Mouse (Mus musculus) neural tube, embryonic 14.5 days (tissue): ENCODE results near the gene Ankrd39. TPM values are rescaled to one million over a fixed set of nuclear protein-coding genes. Genes with fewer than 3 reads are reported as not detected.
A peak's percentile ranks its signal among the peaks of the same experiment; 100 is the strongest.

Source experiments
- ATAC-seq: fragments of 200-750 bp; cut with Nextera tagmentation; 2 replicates; pipeline ENCODE4 v1.8.0; 2017; ENCODE audit warnings: low read depth, mild to moderate bottlenecking, moderate TSS enrichment, moderate library complexity
- H3K27ac ChIP-seq: fragments of 300-500 bp; sonication (generic); 2 replicates; pipeline ENCODE4 v1.5.1; 2014; ENCODE audit warnings: low read depth, mild to moderate bottlenecking, control low read depth, low read length, moderate library complexity, mixed read lengths
- H3K27me3 ChIP-seq: fragments of 300-500 bp; sonication (generic); 2 replicates; pipeline ENCODE4 v1.6.1; 2014; ENCODE audit warnings: low read length; ENCODE audit not compliant: control insufficient read depth, insufficient read depth
- H3K36me3 ChIP-seq: fragments of 300-500 bp; sonication (generic); 2 replicates; pipeline ENCODE4 v1.6.1; 2014; ENCODE audit warnings: low read length, mixed read lengths; ENCODE audit not compliant: control insufficient read depth, insufficient read depth
- H3K4me1 ChIP-seq: fragments of 300-500 bp; sonication (generic); 2 replicates; pipeline ENCODE4 v1.6.1; 2014; ENCODE audit warnings: low read length; ENCODE audit not compliant: control insufficient read depth, insufficient read depth
- H3K4me2 ChIP-seq: fragments of 300-500 bp; sonication (generic); 2 replicates; pipeline ENCODE4 v1.6.1; 2014; ENCODE audit warnings: mild to moderate bottlenecking, low read depth, low read length, control low read depth
- H3K4me3 ChIP-seq: fragments of 300-500 bp; sonication (generic); 2 replicates; pipeline ENCODE4 v1.5.1; 2014; ENCODE audit warnings: low read depth, low read length, control low read depth, mixed read lengths
- H3K9ac ChIP-seq: fragments of 300-500 bp; sonication (generic); replicated peaks from 2 replicates; pipeline ENCODE4 v1.6.1; 2014; ENCODE audit warnings: low read depth, mild to moderate bottlenecking, control low read depth, low read length, mixed read lengths
- H3K9me3 ChIP-seq: fragments of 300-500 bp; sonication (generic); 2 replicates; pipeline ENCODE4 v1.6.1; 2016; ENCODE audit warnings: low read length; ENCODE audit not compliant: control insufficient read depth
- WGBS: fragments of 180-500 bp; shearing (Covaris S2); extraction: QIAGEN DNeasy Blood & Tissue Kit; methylation state at CpG from one replicate; pipeline ENCODE4 v1.1.7; 2014; 5-methylcytosine and 5-hydroxymethylcytosine counted together
- polyA plus RNA-seq: library from polyadenylated mRNA; unstranded; fragments of >200 nt; fragmentation: Nextera tagmentation; extraction: Ambion mirVana; gene quantifications from 2 replicates; pipeline ENCODE4 v1.2.1, GENCODE M21; 2014

Gene Ankrd39
- polyA plus RNA-seq, 1 experiment from 2014 or later, result 34.5 TPM

DNA sequence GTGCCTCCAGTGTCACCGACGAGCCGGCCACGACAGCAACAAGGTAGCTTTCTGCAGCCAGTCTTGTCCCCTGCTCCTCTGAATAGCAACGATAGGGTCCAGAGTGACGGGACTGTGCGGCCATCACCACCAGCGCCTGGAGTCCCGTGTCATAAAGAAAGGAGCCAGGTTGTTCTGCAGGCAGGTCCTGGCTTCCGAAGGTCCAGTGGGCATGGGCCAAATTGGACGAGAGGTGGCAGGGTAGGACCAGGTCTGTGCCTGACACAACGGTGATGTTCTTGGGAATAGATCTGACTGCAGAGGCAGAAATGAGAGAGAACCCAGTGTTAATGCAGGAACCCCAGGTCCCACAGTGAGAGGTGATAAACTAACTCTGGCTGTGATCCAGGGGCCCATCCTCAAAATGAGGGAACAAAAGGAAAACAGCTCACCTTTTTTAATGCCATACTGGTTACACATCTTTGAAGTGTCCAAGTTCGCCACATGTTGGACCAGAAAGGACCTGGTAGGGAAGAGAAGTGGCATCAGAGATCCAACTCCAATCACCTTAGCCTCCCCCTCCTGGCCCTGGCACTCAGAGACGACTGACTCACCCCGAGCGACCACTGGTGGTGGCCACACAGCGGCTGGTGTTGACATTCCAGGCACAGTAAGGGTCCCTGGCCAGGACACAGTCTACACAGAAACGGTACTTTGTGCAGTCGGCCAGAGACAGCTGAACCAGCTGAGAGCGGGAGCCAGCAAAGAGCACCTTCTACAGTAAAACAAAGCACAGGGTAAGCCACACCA, 3.0 kb upstream of the Ankrd39 start:
- Histone ChIP-seq H3K4me2 (no peak overlapping the region), H3K9ac (no peak overlapping the region), H3K4me3 (no peak overlapping the region), H3K36me3 (peaks cover 57% of the 10 kb centered on the region), H3K9me3 (no peaks in the 10 kb centered on the region), H3K27ac (no peak overlapping the region), H3K4me1 (peaks cover 39% of the 10 kb centered on the region), H3K27me3 (no peaks in the 10 kb centered on the region)
- ATAC-seq, result no peak
- 78% methylated on average over 20 of the region's 20 CpGs for WGBS

GRCm38 (mm10) chr1:36549491-36549890, 2.2 kb upstream of the Ankrd39 start:
- Histone ChIP-seq H3K27ac (no peak overlapping the region), H3K9ac (no peak overlapping the region), H3K4me1 (peaks cover 31% of the 10 kb centered on the region), H3K4me3 (no peak overlapping the region), H3K4me2 (no peak overlapping the region), H3K27me3 (no peaks in the 10 kb centered on the region), H3K36me3 (peaks cover 53% of the 10 kb centered on the region), H3K9me3 (no peaks in the 10 kb centered on the region)
- 81% methylated on average over 18 of the region's 18 CpGs for WGBS
- ATAC-seq, result no peak

- H3K9ac ChIP-seq, result no peak overlapping the region
- ATAC-seq, result no peak
- no peak overlapping the region for H3K4me2 ChIP-seq
- H3K4me3 ChIP-seq, result no peak overlapping the region
- H3K27me3 ChIP-seq, result no peaks in the 10 kb centered on the region
- WGBS, result 52% methylated on average over 8 of the region's 8 CpGs
- peaks cover 50% of the 10 kb centered on the region for H3K36me3 ChIP-seq
- H3K9me3 ChIP-seq, result no peaks in the 10 kb centered on the region
- H3K27ac ChIP-seq, result no peak overlapping the region
- H3K4me1 ChIP-seq, result peaks cover 27% of the 10 kb centered on the region
Observed at GRCm38 (mm10) chr1:36548771-36549170, 1.5 kb upstream of the Ankrd39 start.

GRCm38 (mm10) chr1:36547981-36548598, 845 bp upstream of the Ankrd39 start:
- H3K4me1 ChIP-seq, result peaks cover 27% of the 10 kb centered on the region
- no peak overlapping the region for H3K4me3 ChIP-seq
- H3K27ac ChIP-seq, result peak overlapping the region; percentile 66; the same call in 1 of the 2 replicates
- no peak for ATAC-seq
- no peak overlapping the region for H3K4me2 ChIP-seq
- no peak overlapping the region for H3K9ac ChIP-seq
- 33% methylated on average over 9 of the region's 9 CpGs for WGBS
- H3K36me3 ChIP-seq, result peaks cover 43% of the 10 kb centered on the region
- H3K27me3 ChIP-seq, result no peaks in the 10 kb centered on the region
- no peaks in the 10 kb centered on the region for H3K9me3 ChIP-seq

DNA sequence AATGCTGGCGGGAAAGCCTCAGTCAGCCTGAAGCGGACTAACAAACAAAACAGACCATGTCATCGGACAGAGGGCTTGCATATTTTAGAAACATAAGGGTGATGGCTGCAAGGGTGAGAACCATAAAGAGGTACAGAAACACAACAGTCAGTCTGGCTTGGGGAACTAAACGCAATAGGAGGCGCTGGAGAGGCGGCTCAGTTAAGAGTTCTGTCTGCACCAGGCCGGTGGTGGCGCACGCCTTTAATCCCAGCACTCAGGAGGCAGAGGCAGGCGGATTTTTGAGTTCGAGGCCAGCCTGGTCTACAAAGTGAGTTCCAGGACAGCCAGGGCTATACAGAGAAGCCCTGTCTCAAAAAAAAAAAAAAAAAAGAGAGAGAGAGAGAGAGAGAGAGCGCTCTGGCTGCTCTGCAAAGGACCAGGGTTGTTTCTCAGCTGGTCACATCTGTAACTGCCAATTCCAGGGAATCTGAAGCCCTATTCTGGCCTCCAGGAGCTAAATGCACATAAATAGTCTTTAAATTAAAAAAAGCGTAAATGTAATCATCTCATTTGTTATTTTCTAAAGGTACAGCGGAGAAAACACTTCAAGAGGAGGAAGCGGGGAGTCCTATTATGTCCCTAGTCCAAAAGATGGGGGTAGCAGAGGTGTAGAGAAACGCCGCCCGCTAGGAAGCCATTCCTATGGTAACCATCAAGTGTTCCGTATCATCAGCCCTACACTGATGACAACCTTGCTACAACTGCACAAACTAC, 1.2 kb downstream of the Ankrd39 start:
- H3K9me3 ChIP-seq, result no peaks in the 10 kb centered on the region
- no peaks in the 10 kb centered on the region for H3K27me3 ChIP-seq
- H3K27ac ChIP-seq, result no peak overlapping the region
- WGBS, result 64% methylated on average over 18 of the region's 19 CpGs
- H3K9ac ChIP-seq, result peak overlapping the region; percentile 73; the same call in 1 of the 2 replicates
- H3K36me3 ChIP-seq, result peaks cover 26% of the 10 kb centered on the region
- peaks cover 27% of the 10 kb centered on the region for H3K4me1 ChIP-seq
- H3K4me3 ChIP-seq, result peak overlapping the region; percentile 60
- ATAC-seq, result no peak
- peak overlapping the region; percentile 68 for H3K4me2 ChIP-seq

- WGBS, result 79% methylated on average over 2 of the region's 2 CpGs
- Histone ChIP-seq H3K27ac (no peak overlapping the region), H3K27me3 (no peaks in the 10 kb centered on the region), H3K9me3 (no peaks in the 10 kb centered on the region), H3K36me3 (peaks cover 20% of the 10 kb centered on the region), H3K4me1 (peaks cover 27% of the 10 kb centered on the region), H3K9ac (no peak overlapping the region), H3K4me3 (no peak overlapping the region), H3K4me2 (no peak overlapping the region)
- no peak for ATAC-seq
Observed at GRCm38 (mm10) chr1:36545382-36545781, 1.9 kb downstream of the Ankrd39 start.

DNA sequence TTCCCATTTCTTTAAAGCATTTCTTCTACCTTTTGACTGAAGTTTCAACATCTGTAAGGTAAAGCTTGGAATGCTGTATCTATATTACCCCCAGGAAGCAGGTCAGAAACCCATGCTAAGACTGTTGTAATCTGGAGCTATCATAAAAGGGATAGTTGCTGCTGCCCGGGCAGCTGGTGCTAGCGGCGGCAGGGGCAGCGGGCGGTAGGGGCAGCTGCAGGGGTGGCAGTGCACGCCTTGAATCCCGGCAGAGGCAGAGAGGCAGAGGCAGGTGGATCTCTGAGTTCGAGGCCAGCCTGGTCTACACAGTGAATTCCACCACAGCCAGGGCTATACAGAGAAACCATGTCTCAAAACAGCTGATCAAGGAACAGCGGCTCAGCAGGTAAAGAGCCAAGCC, 4.3 kb downstream of the Ankrd39 start:
- Histone ChIP-seq H3K9ac (no peak overlapping the region), H3K36me3 (peaks cover 5% of the 10 kb centered on the region), H3K27me3 (no peaks in the 10 kb centered on the region), H3K27ac (no peak overlapping the region), H3K4me2 (no peak overlapping the region), H3K4me1 (peaks cover 10% of the 10 kb centered on the region), H3K9me3 (no peaks in the 10 kb centered on the region), H3K4me3 (no peak overlapping the region)
- no peak for ATAC-seq
- WGBS, result 95% methylated on average over 9 of the region's 9 CpGs

DNA sequence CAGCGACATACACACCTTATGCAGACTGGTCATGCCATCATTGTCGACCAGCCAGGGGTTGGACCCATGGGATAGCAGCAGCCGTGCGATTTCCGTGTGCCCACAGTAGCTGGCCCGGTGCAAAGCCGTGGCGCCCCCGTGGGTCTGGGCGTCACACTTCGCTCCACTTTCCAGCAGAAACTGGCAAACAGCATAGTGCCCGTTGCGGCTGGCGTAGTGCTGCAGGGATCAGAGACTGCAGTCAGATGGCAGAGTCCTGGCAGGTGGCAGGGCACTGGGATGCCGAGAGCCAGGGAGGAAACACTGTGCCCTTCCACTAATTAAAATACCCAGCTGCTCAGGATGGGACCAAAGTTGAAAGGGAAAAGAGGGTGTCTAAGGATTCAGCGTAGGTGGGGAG, 5.4 kb downstream of the Ankrd39 start:
- Histone ChIP-seq H3K27ac (no peak overlapping the region), H3K36me3 (peaks cover 5% of the 10 kb centered on the region), H3K27me3 (no peaks in the 10 kb centered on the region), H3K9ac (no peak overlapping the region), H3K4me3 (no peak overlapping the region), H3K4me1 (peaks cover 6% of the 10 kb centered on the region; the same call in 1 of the 2 replicates), H3K9me3 (no peaks in the 10 kb centered on the region), H3K4me2 (no peak overlapping the region)
- no peak for ATAC-seq
- WGBS, result 88% methylated on average over 16 of the region's 16 CpGs

DNA sequence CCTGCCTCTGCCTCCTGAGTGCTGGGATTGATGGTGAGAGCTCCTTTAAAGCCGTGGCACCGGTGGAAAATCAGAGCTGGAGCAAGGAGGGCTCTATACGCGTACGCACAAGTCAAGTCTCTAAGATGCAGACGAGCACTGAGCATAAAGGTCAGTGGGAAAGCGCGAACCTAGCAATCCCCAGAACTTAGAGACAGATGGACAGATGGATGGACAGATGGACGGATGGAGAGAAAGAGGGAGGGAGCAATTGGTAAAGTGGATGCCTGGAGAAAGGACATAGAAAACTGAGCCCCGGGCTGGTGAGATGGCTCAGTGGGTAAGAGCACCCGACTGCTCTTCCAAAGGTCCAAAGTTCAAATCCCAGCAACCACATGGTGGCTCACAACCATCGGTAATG, 6.4 kb downstream of the Ankrd39 start:
- H3K9me3 ChIP-seq, result no peaks in the 10 kb centered on the region
- H3K27me3 ChIP-seq, result no peaks in the 10 kb centered on the region
- H3K9ac ChIP-seq, result no peak overlapping the region
- H3K4me3 ChIP-seq, result no peak overlapping the region
- 91% methylated on average over 12 of the region's 12 CpGs for WGBS
- no peaks in the 10 kb centered on the region for H3K4me1 ChIP-seq
- no peak overlapping the region for H3K27ac ChIP-seq
- H3K4me2 ChIP-seq, result no peak overlapping the region
- H3K36me3 ChIP-seq, result peaks cover 5% of the 10 kb centered on the region
- no peak for ATAC-seq
